Mouse (Mus musculus) left cerebral cortex, adult 8-10 months (tissue): ENCODE results near the gene Srsf12. TPM values are rescaled to one million over a fixed set of nuclear protein-coding genes. Genes with fewer than 3 reads are reported as not detected.

Source experiments
- DNase-seq, 2 experiments: peaks; one replicate each; pipeline ENCODE4 v3.0.0; 2022; ENCODE audit warnings: low spot score in 2 of 2
- total RNA-seq, 4 experiments: library from RNA; stranded (reverse); gene quantifications; 2 replicates each; pipeline ENCODE4 v1.2.4; 2022

Gene Srsf12
- total RNA-seq, 4 experiments from 2014 or later, result 22.2 to 27.9 (median 23.8) TPM

- no peak for DNase-seq
Observed at GRCm38 (mm10) chr4:33248915-33249314, 40.1 kb downstream of the Srsf12 start.

DNA sequence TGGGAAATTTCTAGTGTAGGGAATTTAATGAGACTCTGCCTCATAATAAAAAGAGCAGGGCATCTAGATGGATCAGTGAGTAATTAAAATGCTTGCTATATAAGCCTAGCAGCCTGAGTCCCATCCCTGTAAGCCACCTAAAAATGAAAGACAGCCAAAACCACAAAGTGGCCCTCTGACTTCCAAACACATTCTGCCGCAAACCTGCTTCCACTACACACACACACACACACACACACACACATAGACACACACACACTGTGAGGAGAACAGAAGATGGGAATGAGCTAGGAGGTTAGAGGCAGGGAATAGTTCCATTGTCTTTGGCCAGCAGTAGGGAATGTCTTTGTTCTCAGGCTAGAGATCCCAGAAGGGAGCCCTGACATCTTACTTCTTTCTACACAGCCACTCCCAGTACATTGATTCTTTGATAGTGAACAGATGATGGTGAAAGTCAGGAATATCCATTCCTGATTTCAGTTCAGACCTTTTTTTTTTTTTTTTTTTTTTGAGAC is 41.0 kb downstream of the Srsf12 start:
- no peak for DNase-seq

- DNase-seq, result no peak
Observed at GRCm38 (mm10) chr4:33250867-33251266, 42.1 kb downstream of the Srsf12 start.

DNA sequence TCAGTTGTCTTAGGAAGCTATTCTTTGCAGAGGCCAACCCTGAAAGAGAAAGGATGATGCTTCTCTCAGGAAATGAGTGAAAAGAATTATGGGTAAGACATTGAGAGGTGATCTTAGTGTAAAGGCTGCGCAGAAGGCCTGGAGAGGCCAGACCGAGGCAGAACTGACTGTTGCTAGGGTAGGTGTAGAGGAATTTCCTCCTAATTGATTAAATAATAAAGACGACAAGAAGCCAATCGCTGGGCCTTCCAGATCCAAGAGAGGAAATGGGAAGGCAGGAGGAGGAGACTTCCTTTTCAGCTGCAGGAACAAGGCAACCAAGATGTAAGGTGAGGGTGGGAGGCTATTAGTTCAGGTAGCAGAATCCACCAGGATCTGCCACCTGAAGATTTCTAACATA is 45.9 kb downstream of the Srsf12 start:
- no peak for DNase-seq

DNA sequence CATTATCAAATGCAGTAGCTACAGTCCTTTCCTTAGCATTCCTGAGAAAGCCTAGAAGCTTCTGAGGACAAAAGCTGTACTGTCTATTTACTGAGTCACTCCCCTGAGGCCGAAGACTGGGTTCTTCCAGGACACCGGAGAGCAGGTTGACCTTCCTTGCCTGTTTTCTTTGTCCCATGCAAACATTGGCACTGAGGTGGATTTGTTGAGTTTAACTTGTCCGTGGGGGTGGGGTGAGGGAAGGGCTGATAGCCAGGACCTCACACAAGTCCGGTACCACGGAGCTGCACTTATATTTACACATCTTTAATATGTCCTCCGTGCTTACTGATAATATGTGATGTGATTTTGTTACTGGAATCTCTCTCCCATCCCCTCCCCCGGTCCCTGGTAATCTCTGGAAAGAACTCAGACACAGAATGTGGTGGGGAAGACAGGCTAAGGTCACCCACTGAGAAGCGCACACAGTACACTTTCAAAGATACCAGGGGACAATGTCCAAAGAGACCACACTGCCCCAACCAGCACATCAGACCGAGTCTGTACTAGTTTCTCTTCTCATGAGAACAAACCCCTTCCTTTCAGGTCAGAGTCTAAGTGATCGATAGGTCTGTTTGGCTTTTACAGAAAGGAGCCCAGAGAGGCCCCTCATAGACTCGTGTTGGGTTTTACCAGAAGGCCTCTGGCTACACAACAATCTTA is 48.6 kb downstream of the Srsf12 start:
- DNase-seq, result no peak

DNA sequence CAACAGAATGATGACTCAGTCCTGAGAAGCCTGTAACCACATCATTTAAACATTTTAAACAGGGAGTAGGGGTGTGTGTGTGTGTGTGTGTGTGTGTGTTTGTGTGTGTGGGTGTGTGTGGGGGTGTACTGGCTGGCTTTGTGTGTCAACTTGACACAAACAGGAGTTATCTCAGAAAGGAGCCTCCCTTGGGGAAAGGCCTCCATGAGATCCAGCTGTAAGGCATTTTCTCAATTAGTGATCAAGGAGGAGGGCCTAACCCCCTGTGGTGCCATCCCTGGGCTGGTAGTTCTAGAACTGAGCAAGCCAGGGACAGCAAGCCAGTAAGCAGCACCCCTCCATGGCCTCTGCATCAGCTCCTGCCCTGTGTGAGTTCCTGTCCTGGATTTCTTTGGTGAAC is 51.5 kb downstream of the Srsf12 start:
- no peak for DNase-seq

GRCm38 (mm10) chr4:33261311-33261753 is 52.5 kb downstream of the Srsf12 start:
- DNase-seq, result no peak

GRCm38 (mm10) chr4:33262897-33263296 is 54.1 kb downstream of the Srsf12 start:
- no peak for DNase-seq

DNA sequence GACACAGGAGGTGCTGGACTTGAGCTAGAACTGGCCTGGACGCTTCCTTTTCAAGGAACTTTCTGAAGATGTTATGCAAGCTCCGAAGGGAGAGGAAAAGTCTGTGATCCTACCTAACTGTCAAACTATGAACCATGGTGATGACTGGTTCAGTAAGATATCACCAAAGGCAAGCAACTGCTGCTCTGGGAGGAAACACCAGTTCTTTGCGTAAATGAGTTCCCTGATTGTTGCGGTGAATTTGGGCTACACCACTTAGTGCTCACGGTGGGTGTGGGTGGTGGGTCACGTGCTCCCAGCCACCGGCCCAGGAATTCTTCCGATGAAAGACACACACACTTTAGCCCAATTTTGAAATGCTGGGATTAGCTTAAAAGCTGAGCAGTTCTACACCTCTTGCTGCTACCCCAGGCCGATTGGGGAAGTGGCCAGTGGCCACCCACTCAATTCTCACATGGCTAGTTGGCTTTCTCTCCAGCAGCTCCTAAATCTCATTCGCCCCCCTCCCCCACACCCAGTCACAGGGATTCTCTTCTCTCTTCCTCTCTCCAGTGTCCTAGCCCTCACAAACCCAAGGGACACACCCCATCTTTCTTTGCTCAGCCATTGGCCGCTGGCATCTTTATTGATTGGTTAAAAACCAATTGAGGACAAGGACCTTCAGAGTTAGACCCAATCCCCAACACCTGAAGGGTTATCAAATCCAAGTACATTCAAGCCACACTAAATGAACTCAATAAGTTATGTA is 56.4 kb downstream of the Srsf12 start:
- DNase-seq, result no peak

- no peak for DNase-seq
Observed at GRCm38 (mm10) chr4:33270386-33271314, 61.9 kb downstream of the Srsf12 start.

GRCm38 (mm10) chr4:33273437-33273836 is 64.6 kb downstream of the Srsf12 start:
- no peak for DNase-seq

- no peak for DNase-seq
Observed at GRCm38 (mm10) chr4:33281891-33282685, 73.3 kb downstream of the Srsf12 start.

Other genes starting within 250 kb of the Srsf12 start
- gene Rragd, start 226.0 kb upstream of the Srsf12 start, total RNA-seq, result 100 to 1,000 TPM in 2 of 4 experiments, 10 to 100 TPM in 2; 95.8 to 117 (median 104) TPM
- 100 to 1,000 TPM; 107 to 123 (median 109) TPM for gene Ube2j1, start 177.6 kb upstream of the Srsf12 start, total RNA-seq
- gene Gabrr2, start 146.0 kb upstream of the Srsf12 start, total RNA-seq, result under 1 TPM; 0.58 to 0.96 (median 0.83) TPM
- gene Gabrr1, start 76.5 kb upstream of the Srsf12 start, total RNA-seq, result under 1 TPM in 1 of 4 experiments, not detected in 3; 0.36 TPM
- 1 to 10 TPM; 5.9 to 7.3 (median 6.7) TPM for gene Pm20d2, start 19.3 kb upstream of the Srsf12 start, total RNA-seq
- 100 to 1,000 TPM; 141 to 154 (median 144) TPM for gene Pnrc1, start 81.2 kb downstream of the Srsf12 start, total RNA-seq
- gene Rngtt, start 101.3 kb downstream of the Srsf12 start, total RNA-seq, result 10 to 100 TPM; 25.7 to 30.2 (median 27.2) TPM